Comparison of ENCODE assay signal across 22 mouse cellular contexts in the genomic region with DNA sequence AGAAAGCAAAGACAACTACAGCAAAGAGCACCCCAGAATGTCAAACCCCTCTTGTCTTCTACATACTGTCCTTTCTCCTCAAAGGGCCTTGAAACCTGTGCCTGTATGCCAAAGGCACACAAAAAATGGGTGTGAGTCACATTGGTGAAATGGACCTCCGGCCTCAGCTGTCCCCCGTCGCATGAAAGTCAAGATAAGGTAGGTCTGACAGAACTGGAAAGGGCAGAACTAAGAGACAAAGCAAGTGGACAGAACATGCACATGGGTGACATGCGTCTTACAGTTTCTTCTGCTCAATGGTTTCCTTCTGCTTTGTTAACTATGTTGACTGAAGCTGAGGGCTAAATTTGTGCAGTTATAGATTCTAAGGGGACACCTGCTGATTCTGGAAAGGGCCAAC.
A peak's percentile ranks its signal among the peaks of the same experiment; 100 is the strongest.
DNase-seq lines count a peak whose midpoint lies in the region; ATAC-seq lines count a peak whose summit lies in the region.
"Had no signal": no experiment of that assay in that cellular context is flagged by ENCODE, and none has a peak within 500 bp of the region (broad histone marks: within the 10 kb centered on the region; RNA-seq: fewer than 3 reads in every experiment).

No protein-coding gene starts in this region.

- no peaks in the 10 kb centered on the region for H3K9me3 ChIP-seq in heart, embryonic 10.5 days
- no peaks in the 10 kb centered on the region for H3K9me3 ChIP-seq in liver, embryonic 12.5 days (replicated peaks)
- H3K9me3 ChIP-seq in liver, embryonic 11.5 days (ENCODE audit: control insufficient read depth, low read length) = no peaks in the 10 kb centered on the region
- H3K9me3 ChIP-seq: embryonic facial prominence, embryonic 13.5 days; embryonic facial prominence, embryonic 15.5 days; forebrain, embryonic 10.5 days; forebrain, embryonic 12.5 days had no signal

- no peak overlapping the region for H3K9ac ChIP-seq in liver, embryonic 12.5 days
- H3K9ac ChIP-seq in liver, embryonic 11.5 days (ENCODE audit: low read depth, low read length) = no peak overlapping the region
- H3K9ac ChIP-seq: embryonic facial prominence, embryonic 13.5 days; embryonic facial prominence, embryonic 15.5 days; forebrain, embryonic 12.5 days had no signal

- peaks cover 5% of the 10 kb centered on the region; the same call in 1 of the 2 replicates for H3K36me3 ChIP-seq in heart, embryonic 10.5 days
- peaks cover 67% of the 10 kb centered on the region for H3K36me3 ChIP-seq in liver, embryonic 12.5 days
- H3K36me3 ChIP-seq in liver, embryonic 11.5 days (ENCODE audit: control insufficient read depth, insufficient read depth, low read length) = no peaks in the 10 kb centered on the region
- H3K36me3 ChIP-seq: embryonic facial prominence, embryonic 13.5 days; embryonic facial prominence, embryonic 15.5 days had no signal

- ATAC-seq in liver, embryonic 12.5 days = no peak
- ATAC-seq in liver, embryonic 11.5 days (replicated peaks; ENCODE audit: low FRiP score) = no peak
- ATAC-seq: forebrain, embryonic 14.5 days; forebrain, embryonic 16.5 days had no signal

- no peak overlapping the region for H3K27ac ChIP-seq in heart, embryonic 10.5 days
- H3K27ac ChIP-seq in liver, embryonic 12.5 days = peak overlapping the region; percentile 2; the same call in 1 of the 2 replicates
- H3K27ac ChIP-seq in liver, embryonic 11.5 days (ENCODE audit: low read depth, low read length) = no peak overlapping the region
- H3K27ac ChIP-seq: embryonic facial prominence, embryonic 13.5 days; embryonic facial prominence, embryonic 15.5 days; forebrain, embryonic 10.5 days; forebrain, embryonic 12.5 days had no signal

- intact Hi-C loops in heart, postnatal 10 days (cut with DNase I) = no loop called here

- H3K4me1 ChIP-seq in heart, embryonic 10.5 days = peaks cover 63% of the 10 kb centered on the region
- H3K4me1 ChIP-seq in liver, embryonic 12.5 days = peaks cover 67% of the 10 kb centered on the region
- peaks cover 25% of the 10 kb centered on the region for H3K4me1 ChIP-seq in liver, embryonic 11.5 days (replicated peaks; ENCODE audit: control insufficient read depth, insufficient read depth, low read length)

- no peak overlapping the region for H3K4me2 ChIP-seq in liver, embryonic 12.5 days
- no peak overlapping the region for H3K4me2 ChIP-seq in liver, embryonic 11.5 days
- H3K4me2 ChIP-seq: embryonic facial prominence, embryonic 13.5 days; embryonic facial prominence, embryonic 15.5 days; forebrain, embryonic 12.5 days had no signal

- DNase-seq in adrenal gland, adult 2 months = peak; percentile 38
- DNase-seq in adrenal gland, postnatal 25 days = no peak
- DNase-seq in heart, embryonic 10.5 days (ENCODE audit: low spot score) = peak; percentile 53
- DNase-seq in heart, postnatal 10 days = no peak
- DNase-seq in liver, embryonic 11.5 days (ENCODE audit: low spot score) = no peak
- DNase-seq: adrenal gland, adult 8-10 months; adrenal gland, postnatal 14 days; cerebellum, adult 11 months; cerebellum, adult 18-20 months; cerebellum, adult 8-10 months; cerebellum, adult 9-11 months; cerebellum, postnatal 14 days; cerebellum, postnatal 36 days; embryo, embryonic 11 days had no signal

- H3K27me3 ChIP-seq in heart, embryonic 10.5 days (ENCODE audit: insufficient read depth, poor library complexity, severe bottlenecking) = no peaks in the 10 kb centered on the region
- no peaks in the 10 kb centered on the region for H3K27me3 ChIP-seq in liver, embryonic 12.5 days (replicated peaks)
- no peaks in the 10 kb centered on the region for H3K27me3 ChIP-seq in liver, embryonic 11.5 days (replicated peaks; ENCODE audit: control insufficient read depth, insufficient read depth, low read length)
- H3K27me3 ChIP-seq: embryonic facial prominence, embryonic 13.5 days; embryonic facial prominence, embryonic 15.5 days; forebrain, embryonic 12.5 days had no signal

- no peak overlapping the region for H3K4me3 ChIP-seq in heart, embryonic 10.5 days
- H3K4me3 ChIP-seq in liver, embryonic 12.5 days = no peak overlapping the region
- H3K4me3 ChIP-seq in liver, embryonic 11.5 days (ENCODE audit: low read depth, low read length) = no peak overlapping the region
- H3K4me3 ChIP-seq: embryonic facial prominence, embryonic 13.5 days; embryonic facial prominence, embryonic 15.5 days; erythroblast, embryonic 14.5 days; forebrain, embryonic 10.5 days; forebrain, embryonic 12.5 days had no signal

- WGBS in heart, embryonic 10.5 days = 58% methylated on average over 4 of the region's 4 CpGs
- WGBS in liver, embryonic 12.5 days (ENCODE audit: insufficient replicate concordance) = 49% methylated on average over 4 of the region's 4 CpGs
- 53% methylated on average over 4 of the region's 4 CpGs for WGBS in liver, embryonic 11.5 days

Comparison
In these comparisons a context has a peak if more than half of its experiments do, and no peak if none do; other contexts are left out.
1. DNase-seq: peak in adrenal gland, adult 2 months (single experiment) and heart, embryonic 10.5 days (single experiment); none in adrenal gland, postnatal 25 days (single experiment), heart, postnatal 10 days (0 of 2) and liver, embryonic 11.5 days (single experiment).